Mouse (Mus musculus): ENCODE data around the gene Ap3d1. TPM values are rescaled to one million over a fixed set of nuclear protein-coding genes. Genes with fewer than 3 reads are reported as not detected.

Ap3d1 gene
- polyA plus RNA-seq, 1 experiment from 2014 or later: 101 TPM

- H3K4me1 ChIP-seq (replicated peaks): peaks cover 75% of the 10 kb centered on the region
Observed at GRCm38 (mm10) chr10:80756099-80756498, 14.0 kb upstream of the Ap3d1 start.

DNA sequence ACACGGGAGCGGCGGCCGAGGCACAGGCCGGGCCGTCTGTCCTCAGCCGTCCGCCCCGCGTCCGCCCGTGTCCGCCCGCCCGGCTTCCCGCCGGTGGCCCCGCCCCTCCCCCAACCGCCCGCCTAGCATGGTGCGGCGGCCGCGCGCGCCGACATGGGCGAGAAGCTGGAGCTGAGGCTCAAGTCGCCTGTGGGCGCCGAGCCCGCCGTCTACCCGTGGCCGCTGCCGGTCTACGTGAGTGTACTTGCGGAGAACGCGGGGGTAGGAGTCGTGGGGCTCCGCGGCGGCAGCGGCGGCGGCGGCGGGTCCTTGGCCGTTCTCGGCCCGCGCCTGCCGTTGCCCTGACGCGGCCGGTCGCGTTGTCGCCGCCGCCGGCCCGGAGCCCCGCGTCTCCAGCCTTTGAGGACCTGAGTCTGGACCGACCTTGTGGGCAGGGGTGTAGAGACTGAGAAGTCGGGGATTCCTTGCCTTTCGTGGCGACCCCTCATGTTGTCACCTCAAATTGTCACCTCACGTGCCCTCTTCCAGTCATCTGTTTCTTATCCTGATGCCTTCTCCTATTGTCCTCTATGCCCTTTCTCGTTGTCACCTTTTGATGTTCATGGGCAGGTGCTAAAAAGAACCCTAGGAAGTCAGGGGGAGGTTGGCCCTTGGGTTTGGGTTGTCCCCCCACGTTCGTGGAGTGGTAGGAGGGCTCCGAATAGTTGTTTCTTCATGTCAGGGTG, 13.4 kb upstream of the Ap3d1 start:
- Histone ChIP-seq H3K4me3 (peak overlapping the region; percentile 94), H3K27me3 (no peaks in the 10 kb centered on the region), H3K27ac (peak overlapping the region; percentile 89), H3K4me2 (peak overlapping the region; percentile 98), H3K9me3 (no peaks in the 10 kb centered on the region), H3K4me1 (replicated peaks) (peaks cover 68% of the 10 kb centered on the region), H3K9ac (peak overlapping the region; percentile 98), H3K36me3 (no peaks in the 10 kb centered on the region)
- no peak for ATAC-seq (ENCODE audit: low FRiP score)
- whole genome bisulfite sequencing: under 1% methylated on average over 67 of the region's 75 CpGs

More at GRCm38 (mm10) chr10:80756099-80756498, 14.0 kb upstream of the Ap3d1 start:
- 39% methylated on average over 3 of the region's 3 CpGs for WGBS
- H3K9me3 ChIP-seq: no peaks in the 10 kb centered on the region
- no peaks in the 10 kb centered on the region for H3K36me3 ChIP-seq
- peak overlapping the region; percentile 98 for H3K9ac ChIP-seq
- ATAC-seq (ENCODE audit: low FRiP score): no peak
- peak overlapping the region; percentile 94 for H3K4me3 ChIP-seq
- peak overlapping the region; percentile 98 for H3K4me2 ChIP-seq
- no peaks in the 10 kb centered on the region for H3K27me3 ChIP-seq
- H3K27ac ChIP-seq: no peak overlapping the region

- Histone ChIP-seq H3K4me1 (replicated peaks) (peaks cover 61% of the 10 kb centered on the region), H3K9me3 (no peaks in the 10 kb centered on the region), H3K9ac (peak within 1 kb of the TSS; percentile 98), H3K27ac (peak within 1 kb of the TSS; percentile 89), H3K4me2 (peak within 1 kb of the TSS; percentile 98), H3K27me3 (no peaks in the 10 kb centered on the region), H3K4me3 (peak within 1 kb of the TSS; percentile 94), H3K36me3 (no peaks in the 10 kb centered on the region)
- peak; percentile 91 for ATAC-seq (ENCODE audit: low FRiP score)
- WGBS: 3% methylated on average over 22 of the region's 57 CpGs
Observed at GRCm38 (mm10) chr10:80754594-80755290, 12.7 kb upstream of the Ap3d1 start, which contains the start of gene Dot1l. Gene Dot1l (plus strand): TSS chr10:80755206.

DNA sequence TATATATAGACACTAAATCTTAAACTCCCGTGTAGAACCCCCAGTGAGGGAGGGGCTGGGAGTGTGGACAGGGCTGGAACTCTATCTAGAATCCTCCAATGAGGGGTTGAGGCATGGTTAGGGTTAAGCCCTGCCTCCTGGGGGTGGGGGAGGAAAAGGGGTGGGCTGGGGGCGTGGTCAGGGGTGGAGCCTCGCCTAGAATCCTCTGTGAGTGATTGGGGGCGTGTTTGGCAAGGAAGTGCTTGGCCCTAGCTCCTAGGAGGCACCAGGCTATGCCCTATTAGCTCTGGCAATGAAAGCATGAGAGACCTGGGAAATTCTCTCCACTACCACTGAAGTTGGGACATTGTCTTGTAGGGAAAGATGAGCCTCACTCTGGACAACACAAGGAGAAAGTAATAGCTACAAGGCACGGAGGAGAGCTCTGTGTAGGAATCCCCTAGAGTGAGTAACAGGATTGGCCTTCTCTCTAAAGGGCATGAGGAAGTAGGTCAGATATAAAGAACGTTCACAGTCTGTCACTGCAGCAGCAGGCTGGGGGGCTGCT, 10.1 kb upstream of the Ap3d1 start:
- no peaks in the 10 kb centered on the region for H3K9me3 ChIP-seq
- peak; percentile 18; the same call in 1 of the 2 replicates for ATAC-seq (ENCODE audit: low FRiP score)
- no peaks in the 10 kb centered on the region for H3K27me3 ChIP-seq
- H3K36me3 ChIP-seq: no peaks in the 10 kb centered on the region
- no peak overlapping the region for H3K9ac ChIP-seq
- 5% methylated on average over 6 of the region's 6 CpGs for WGBS
- peaks cover 35% of the 10 kb centered on the region for H3K4me1 ChIP-seq (replicated peaks)
- peak overlapping the region; percentile 3; the same call in 1 of the 2 replicates for H3K27ac ChIP-seq
- H3K4me3 ChIP-seq: peak overlapping the region; percentile 1; the same call in 1 of the 2 replicates
- peak overlapping the region; percentile 37 for H3K4me2 ChIP-seq

DNA sequence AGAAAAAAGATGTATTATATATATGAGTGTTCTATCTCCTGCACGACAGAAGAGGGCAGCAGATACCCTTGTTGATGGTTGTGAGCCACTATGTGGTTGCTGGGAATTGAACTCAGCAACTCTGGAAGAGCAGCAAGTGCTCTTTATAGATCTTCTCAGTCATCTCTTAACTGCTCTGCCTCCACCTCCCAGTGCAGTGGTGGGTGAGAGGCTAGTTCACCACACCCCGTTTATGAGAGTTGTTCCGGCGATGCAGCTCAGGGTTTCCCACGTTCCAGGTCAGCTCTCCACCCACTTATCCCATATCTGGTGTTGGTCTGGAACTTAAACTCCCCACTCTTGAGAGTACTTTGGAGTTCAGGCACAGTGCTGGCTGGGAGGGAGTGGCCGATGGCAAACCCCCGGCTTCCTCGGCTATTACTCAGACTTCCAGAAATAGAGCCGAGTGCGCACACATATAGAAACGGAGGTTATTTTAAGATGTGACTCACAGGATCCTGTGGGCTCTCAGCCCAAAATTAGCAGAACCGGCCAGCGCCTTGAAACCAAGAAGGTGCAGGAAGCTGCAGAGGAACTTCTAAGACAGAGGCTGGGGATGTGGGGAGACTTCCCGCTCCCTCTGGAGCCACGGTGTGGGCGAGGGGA, 9.2 kb upstream of the Ap3d1 start:
- no peak for ATAC-seq (ENCODE audit: low FRiP score)
- Histone ChIP-seq H3K27ac (no peak overlapping the region), H3K9ac (no peak overlapping the region), H3K9me3 (no peaks in the 10 kb centered on the region), H3K36me3 (no peaks in the 10 kb centered on the region), H3K27me3 (no peaks in the 10 kb centered on the region), H3K4me1 (replicated peaks) (peaks cover 27% of the 10 kb centered on the region), H3K4me3 (0 out of 2 replicates have a peak overlapping the region, but pooled peaks have one; percentile 9), H3K4me2 (peak overlapping the region; percentile 37)
- 17% methylated on average over 16 of the region's 16 CpGs for WGBS

DNA sequence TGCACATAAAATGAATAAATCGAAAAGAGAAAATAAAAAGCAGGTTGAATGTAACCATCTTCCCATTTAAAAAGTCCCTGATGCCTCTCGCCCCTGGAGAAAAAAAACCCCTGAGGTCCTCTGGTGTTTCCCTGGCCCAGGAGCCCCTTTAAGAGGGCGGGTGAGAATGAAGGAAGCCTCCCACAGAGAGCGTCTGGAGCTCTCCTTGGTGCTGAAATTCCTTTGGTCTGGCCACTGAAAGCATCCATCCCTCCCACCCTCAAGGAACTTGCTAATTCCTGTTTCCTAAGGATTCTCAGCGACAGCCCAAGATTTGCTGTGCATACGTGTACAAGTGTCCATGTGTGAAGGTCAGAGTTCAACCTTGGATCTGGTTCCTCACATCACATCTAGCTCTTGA, 6.5 kb upstream of the Ap3d1 start:
- Histone ChIP-seq H3K27ac (no peak overlapping the region), H3K4me2 (no peak overlapping the region), H3K9me3 (no peaks in the 10 kb centered on the region), H3K9ac (peak overlapping the region; percentile 35; the same call in 1 of the 2 replicates), H3K36me3 (no peaks in the 10 kb centered on the region), H3K4me1 (replicated peaks) (peaks cover 14% of the 10 kb centered on the region), H3K4me3 (no peak overlapping the region), H3K27me3 (no peaks in the 10 kb centered on the region)
- ATAC-seq (ENCODE audit: low FRiP score): no peak
- 16% methylated on average over 6 of the region's 6 CpGs for WGBS

- Histone ChIP-seq H3K36me3 (no peaks in the 10 kb centered on the region), H3K27me3 (no peaks in the 10 kb centered on the region), H3K9ac (no peak overlapping the region), H3K9me3 (no peaks in the 10 kb centered on the region), H3K4me3 (no peak overlapping the region), H3K4me2 (no peak overlapping the region), H3K27ac (no peak overlapping the region), H3K4me1 (replicated peaks) (peaks cover 16% of the 10 kb centered on the region)
- ATAC-seq (ENCODE audit: low FRiP score): no peak
- 16% methylated on average over 3 of the region's 3 CpGs for WGBS
Observed at GRCm38 (mm10) chr10:80747410-80747809, 5.3 kb upstream of the Ap3d1 start.

DNA sequence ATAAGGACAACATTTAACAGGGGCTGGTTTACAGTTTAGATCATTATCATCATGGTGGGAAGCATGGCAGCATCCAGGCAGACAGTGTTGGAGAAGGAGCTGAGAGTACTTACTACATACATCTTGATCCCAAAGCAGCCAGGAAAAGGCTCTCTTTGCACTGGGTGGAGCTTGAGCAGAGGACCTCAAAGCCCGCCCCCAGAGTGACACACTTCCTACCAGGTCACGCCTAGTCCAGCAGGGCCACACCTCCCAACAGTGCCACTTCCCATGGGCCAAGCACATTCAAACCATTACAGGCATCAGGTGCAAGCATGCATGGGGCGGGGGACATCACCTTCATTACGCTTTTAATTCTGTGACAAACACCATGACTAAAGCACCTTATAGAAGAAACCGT, 2.2 kb upstream of the Ap3d1 start:
- Histone ChIP-seq H3K4me1 (replicated peaks) (peaks cover 27% of the 10 kb centered on the region), H3K27ac (no peak overlapping the region), H3K4me2 (no peak overlapping the region), H3K36me3 (no peaks in the 10 kb centered on the region), H3K4me3 (no peak overlapping the region), H3K9me3 (no peaks in the 10 kb centered on the region), H3K27me3 (no peaks in the 10 kb centered on the region), H3K9ac (no peak overlapping the region)
- WGBS: 36% methylated on average over 5 of the region's 5 CpGs
- no peak for ATAC-seq (ENCODE audit: low FRiP score)

DNA sequence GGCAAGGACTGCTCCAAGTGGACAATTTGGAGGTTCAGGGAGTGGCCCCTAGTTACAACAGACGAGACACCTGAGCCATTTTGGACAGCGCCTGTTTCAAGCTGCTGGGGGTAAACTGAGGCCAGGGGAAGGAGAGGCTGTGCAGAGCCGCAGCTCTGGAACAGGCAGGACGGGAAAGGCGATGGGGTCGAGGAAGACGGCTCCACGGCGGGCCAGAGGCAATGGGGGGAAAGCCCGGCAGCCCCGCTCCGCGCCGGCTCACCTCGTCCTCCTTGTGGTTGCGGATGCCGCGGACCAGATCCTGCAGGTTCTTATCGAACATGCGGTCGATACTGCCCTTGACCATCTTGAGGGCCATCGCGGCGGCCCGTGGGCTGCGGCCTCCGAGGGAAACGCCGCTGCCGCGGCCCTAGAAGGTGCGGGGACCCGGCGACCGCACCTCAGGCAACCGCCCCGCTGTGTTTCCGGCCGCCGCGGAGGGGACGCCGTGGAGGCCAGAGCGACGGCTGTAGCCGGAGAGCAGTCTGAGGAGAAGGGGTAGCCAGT, 357 bp downstream of the Ap3d1 start:
- WGBS: under 1% methylated on average over 46 of the region's 46 CpGs
- peaks cover 49% of the 10 kb centered on the region for H3K4me1 ChIP-seq (replicated peaks)
- peak overlapping the region; percentile 84 for H3K27ac ChIP-seq
- no peaks in the 10 kb centered on the region for H3K27me3 ChIP-seq
- peak overlapping the region; percentile 99 for H3K4me2 ChIP-seq
- no peaks in the 10 kb centered on the region for H3K9me3 ChIP-seq
- peak overlapping the region; percentile 98 for H3K4me3 ChIP-seq
- H3K36me3 ChIP-seq: peaks cover 6% of the 10 kb centered on the region; the same call in 1 of the 2 replicates
- peak overlapping the region; percentile 95 for H3K9ac ChIP-seq
- ATAC-seq (ENCODE audit: low FRiP score): peak; percentile 17

GRCm38 (mm10) chr10:80741146-80741545, 918 bp downstream of the Ap3d1 start:
- 0 out of 2 replicates have a peak overlapping the region, but pooled peaks have one; percentile 84 for H3K27ac ChIP-seq
- H3K4me2 ChIP-seq: peak overlapping the region; percentile 99
- peak overlapping the region; percentile 98 for H3K4me3 ChIP-seq
- peak overlapping the region; percentile 95 for H3K9ac ChIP-seq
- WGBS: 34% methylated on average over 5 of the region's 5 CpGs
- ATAC-seq (ENCODE audit: low FRiP score): no peak
- no peaks in the 10 kb centered on the region for H3K27me3 ChIP-seq
- peaks cover 6% of the 10 kb centered on the region; the same call in 1 of the 2 replicates for H3K36me3 ChIP-seq
- H3K9me3 ChIP-seq: no peaks in the 10 kb centered on the region
- H3K4me1 ChIP-seq (replicated peaks): peaks cover 54% of the 10 kb centered on the region

- Histone ChIP-seq H3K36me3 (peaks cover 17% of the 10 kb centered on the region), H3K4me1 (replicated peaks) (peaks cover 60% of the 10 kb centered on the region), H3K27ac (no peak overlapping the region), H3K4me3 (no peak overlapping the region), H3K27me3 (no peaks in the 10 kb centered on the region), H3K4me2 (no peak overlapping the region), H3K9ac (no peak overlapping the region), H3K9me3 (no peaks in the 10 kb centered on the region)
- WGBS: 75% methylated on average over 1 of the region's 1 CpGs
- no peak for ATAC-seq (ENCODE audit: low FRiP score)
Observed at GRCm38 (mm10) chr10:80738657-80739056, 3.4 kb downstream of the Ap3d1 start.

DNA sequence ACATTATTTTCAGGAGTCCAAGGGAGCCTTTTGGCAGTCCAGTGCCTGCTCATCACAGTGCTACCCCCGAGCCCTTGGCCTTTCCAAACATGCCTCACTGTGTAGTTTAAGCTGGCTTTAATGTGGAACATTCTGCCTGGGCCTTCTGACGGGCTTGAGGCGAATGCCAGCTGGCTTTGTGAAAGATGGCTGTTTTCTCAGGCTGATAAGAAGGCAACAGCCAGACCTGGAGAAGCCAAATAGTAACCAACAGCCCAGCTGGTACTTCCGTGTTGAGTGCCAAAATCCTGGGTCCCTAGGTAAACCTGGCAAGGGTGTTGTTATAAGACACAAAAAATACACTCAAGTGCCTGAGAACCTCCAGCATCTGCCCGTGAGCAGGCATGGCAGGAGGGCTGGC, 5.3 kb downstream of the Ap3d1 start:
- no peak for ATAC-seq (ENCODE audit: low FRiP score)
- Histone ChIP-seq H3K4me3 (no peak overlapping the region), H3K9ac (no peak overlapping the region), H3K27me3 (no peaks in the 10 kb centered on the region), H3K4me2 (no peak overlapping the region), H3K9me3 (no peaks in the 10 kb centered on the region), H3K4me1 (replicated peaks) (peaks cover 55% of the 10 kb centered on the region), H3K36me3 (peaks cover 36% of the 10 kb centered on the region), H3K27ac (no peak overlapping the region)
- 79% methylated on average over 5 of the region's 5 CpGs for WGBS

Measured in hindbrain, embryonic 13.5 days (tissue).